Mouse (Mus musculus): ENCODE results near the gene Pcgf2. TPM values are rescaled to one million over a fixed set of nuclear protein-coding genes. Genes with fewer than 3 reads are reported as not detected.
"Not testable (repeated sequence)": the region's sequence is repeated elsewhere in the genome, so short reads cannot be mapped to it uniquely, and the experiment has no call there.

Pcgf2 gene
- total and polyA plus RNA-seq, 2 experiments from 2014 or later, result 1.1 to 7.1 TPM

DNA sequence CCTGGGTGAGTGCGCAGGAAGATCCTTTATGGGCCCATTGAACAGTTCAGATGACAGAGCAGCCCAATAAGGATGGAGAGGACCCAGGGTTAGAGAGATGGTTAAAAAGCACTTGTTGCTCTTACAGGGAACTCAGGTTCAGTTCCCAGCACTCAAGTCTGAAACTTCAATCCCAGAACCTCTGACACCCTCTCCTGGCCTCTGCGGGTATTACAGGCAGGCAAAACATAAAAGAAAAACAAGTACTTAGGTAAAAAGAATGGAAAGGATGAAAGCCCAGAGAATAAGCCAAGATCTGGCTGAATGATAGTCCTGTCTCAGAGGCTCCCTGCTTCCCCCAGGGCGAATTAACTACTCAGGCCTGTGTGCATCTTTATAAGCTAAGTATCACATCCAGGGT lies 38.9 kb upstream of the Pcgf2 start:
- Histone ChIP-seq H3K4me1 (ENCODE audit: control insufficient read depth, insufficient read depth) (peaks cover 11% of the 10 kb centered on the region), H3K9ac (replicated peaks; ENCODE audit: low read depth, low read length) (no peak overlapping the region), H3K4me2 (ENCODE audit: low read depth, low read length) (no peak overlapping the region), H3K27ac (ENCODE audit: low read depth) (no peak overlapping the region), H3K36me3 (replicated peaks; ENCODE audit: control insufficient read depth, insufficient read depth, low read length) (no peaks in the 10 kb centered on the region), H3K4me3 (ENCODE audit: low read depth, low read length) (no peak overlapping the region), H3K9me3 (replicated peaks; ENCODE audit: control insufficient read depth, low read length) (no peaks in the 10 kb centered on the region), H3K27me3 (ENCODE audit: control insufficient read depth, insufficient read depth, low read length) (no peaks in the 10 kb centered on the region)
- DNase-seq (ENCODE audit: low spot score), result no peak
- TF ChIP-seq EP300 (IDR thresholded peaks at IDR 0.05; ENCODE audit: low read depth), result no peak
- TF ChIP-seq CTCF (IDR thresholded peaks at IDR 0.05; ENCODE audit: low read depth), result no peak
- no peak for ATAC-seq (ENCODE audit: insufficient read depth, low read depth)
- 89% methylated on average over 3 of the region's 3 CpGs for WGBS

DNA sequence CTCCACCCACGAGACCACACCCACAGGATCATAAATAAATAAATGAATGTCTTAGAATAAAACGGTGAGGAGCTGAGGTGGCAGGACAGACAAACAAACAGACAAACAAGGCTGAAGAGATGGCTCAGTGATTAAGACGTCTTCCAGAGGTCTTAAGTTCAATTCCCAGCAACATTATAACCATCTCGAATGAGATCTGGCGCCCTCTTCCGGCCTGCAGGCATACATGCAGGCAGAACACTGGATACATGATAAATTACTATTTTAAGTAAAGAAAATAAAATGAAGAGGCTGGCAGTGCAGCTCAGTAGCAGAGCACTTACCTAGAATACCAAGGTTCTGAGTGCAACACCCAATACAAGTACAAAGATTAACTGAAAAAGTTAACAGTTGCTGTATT lies 38.4 kb upstream of the Pcgf2 start:
- TF ChIP-seq EP300 (IDR thresholded peaks at IDR 0.05; ENCODE audit: low read depth) (no peak), CTCF (IDR thresholded peaks at IDR 0.05; ENCODE audit: low read depth) (no peak)
- H3K4me2 ChIP-seq (ENCODE audit: low read depth, low read length), result no peak overlapping the region
- DNase-seq (ENCODE audit: low spot score), result no peak
- WGBS, result 67% methylated on average over 6 of the region's 6 CpGs
- no peaks in the 10 kb centered on the region for H3K27me3 ChIP-seq (ENCODE audit: control insufficient read depth, insufficient read depth, low read length)
- H3K9me3 ChIP-seq (replicated peaks; ENCODE audit: control insufficient read depth, low read length), result no peaks in the 10 kb centered on the region
- no peak overlapping the region for H3K9ac ChIP-seq (replicated peaks; ENCODE audit: low read depth, low read length)
- no peak for ATAC-seq (ENCODE audit: insufficient read depth, low read depth)
- peaks cover 8% of the 10 kb centered on the region for H3K4me1 ChIP-seq (ENCODE audit: control insufficient read depth, insufficient read depth)
- H3K27ac ChIP-seq (ENCODE audit: low read depth), result no peak overlapping the region
- no peak overlapping the region for H3K4me3 ChIP-seq (ENCODE audit: low read depth, low read length)
- no peaks in the 10 kb centered on the region for H3K36me3 ChIP-seq (replicated peaks; ENCODE audit: control insufficient read depth, insufficient read depth, low read length)

- Histone ChIP-seq H3K9ac (replicated peaks; ENCODE audit: low read depth, low read length) (no peak overlapping the region), H3K4me3 (ENCODE audit: low read depth, low read length) (no peak overlapping the region), H3K27ac (ENCODE audit: low read depth) (no peak overlapping the region), H3K4me2 (ENCODE audit: low read depth, low read length) (no peak overlapping the region), H3K27me3 (ENCODE audit: control insufficient read depth, insufficient read depth, low read length) (no peaks in the 10 kb centered on the region), H3K4me1 (ENCODE audit: control insufficient read depth, insufficient read depth) (no peaks in the 10 kb centered on the region), H3K9me3 (replicated peaks; ENCODE audit: control insufficient read depth, low read length) (no peaks in the 10 kb centered on the region), H3K36me3 (replicated peaks; ENCODE audit: control insufficient read depth, insufficient read depth, low read length) (no peaks in the 10 kb centered on the region)
- WGBS, result 71% methylated on average over 4 of the region's 4 CpGs
- DNase-seq (ENCODE audit: low spot score) (no peak), ATAC-seq (ENCODE audit: insufficient read depth, low read depth) (no peak)
- TF ChIP-seq CTCF (IDR thresholded peaks at IDR 0.05; ENCODE audit: low read depth) (no peak), EP300 (IDR thresholded peaks at IDR 0.05; ENCODE audit: low read depth) (no peak)
These were observed 37.3 kb upstream of the Pcgf2 start for GRCm38 (mm10) chr11:97737600-97737999.

GRCm38 (mm10) chr11:97736645-97737044 lies 36.3 kb upstream of the Pcgf2 start:
- Histone ChIP-seq H3K27me3 (ENCODE audit: control insufficient read depth, insufficient read depth, low read length) (no peaks in the 10 kb centered on the region), H3K9me3 (replicated peaks; ENCODE audit: control insufficient read depth, low read length) (no peaks in the 10 kb centered on the region), H3K27ac (ENCODE audit: low read depth) (no peak overlapping the region), H3K36me3 (replicated peaks; ENCODE audit: control insufficient read depth, insufficient read depth, low read length) (peaks cover 8% of the 10 kb centered on the region), H3K4me2 (ENCODE audit: low read depth, low read length) (no peak overlapping the region), H3K4me3 (ENCODE audit: low read depth, low read length) (no peak overlapping the region), H3K9ac (replicated peaks; ENCODE audit: low read depth, low read length) (no peak overlapping the region), H3K4me1 (ENCODE audit: control insufficient read depth, insufficient read depth) (no peaks in the 10 kb centered on the region)
- WGBS, result 83% methylated on average over 5 of the region's 5 CpGs
- no peak for TF ChIP-seq CTCF (IDR thresholded peaks at IDR 0.05; ENCODE audit: low read depth)
- TF ChIP-seq EP300 (IDR thresholded peaks at IDR 0.05; ENCODE audit: low read depth), result no peak
- ATAC-seq (ENCODE audit: insufficient read depth, low read depth), result no peak
- DNase-seq (ENCODE audit: low spot score), result no peak

GRCm38 (mm10) chr11:97734810-97735209 lies 34.5 kb upstream of the Pcgf2 start:
- H3K36me3 ChIP-seq (replicated peaks; ENCODE audit: control insufficient read depth, insufficient read depth, low read length), result peaks cover 22% of the 10 kb centered on the region
- not testable (repeated sequence) for H3K9ac ChIP-seq (replicated peaks; ENCODE audit: low read depth, low read length); ATAC-seq (ENCODE audit: insufficient read depth, low read depth); H3K4me1 ChIP-seq (ENCODE audit: control insufficient read depth, insufficient read depth); H3K4me2 ChIP-seq (ENCODE audit: low read depth, low read length); H3K27me3 ChIP-seq (ENCODE audit: control insufficient read depth, insufficient read depth, low read length); H3K4me3 ChIP-seq (ENCODE audit: low read depth, low read length); H3K27ac ChIP-seq (ENCODE audit: low read depth); H3K9me3 ChIP-seq (replicated peaks; ENCODE audit: control insufficient read depth, low read length); DNase-seq (ENCODE audit: low spot score)
- 77% methylated on average over 5 of the region's 5 CpGs for whole genome bisulfite sequencing

DNA sequence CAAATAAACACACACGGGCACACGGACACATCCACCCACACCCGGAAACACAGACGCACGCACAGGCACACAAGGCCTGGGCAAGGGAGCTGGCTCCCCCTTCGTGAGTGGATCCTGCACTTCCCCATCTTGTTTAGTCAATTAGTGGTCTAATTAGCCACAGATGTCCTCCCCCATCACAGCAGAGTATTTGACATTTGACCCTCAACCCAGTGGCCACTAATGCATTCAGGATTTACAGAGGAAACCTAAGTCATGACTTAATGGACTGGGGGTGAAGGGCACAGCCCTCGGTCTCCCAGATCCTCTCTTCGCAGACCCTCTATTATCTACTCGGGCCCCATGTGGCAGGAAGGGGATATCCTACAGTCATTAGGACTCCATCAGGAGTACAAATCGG lies 33.4 kb upstream of the Pcgf2 start:
- TF ChIP-seq EP300 (IDR thresholded peaks at IDR 0.05; ENCODE audit: low read depth) (no peak), CTCF (IDR thresholded peaks at IDR 0.05; ENCODE audit: low read depth) (no peak)
- Histone ChIP-seq H3K9me3 (replicated peaks; ENCODE audit: control insufficient read depth, low read length) (no peaks in the 10 kb centered on the region), H3K36me3 (replicated peaks; ENCODE audit: control insufficient read depth, insufficient read depth, low read length) (peaks cover 31% of the 10 kb centered on the region), H3K9ac (replicated peaks; ENCODE audit: low read depth, low read length) (no peak overlapping the region), H3K4me1 (ENCODE audit: control insufficient read depth, insufficient read depth) (no peaks in the 10 kb centered on the region), H3K27ac (ENCODE audit: low read depth) (peak overlapping the region; percentile 30; the same call in 1 of the 2 replicates), H3K4me3 (ENCODE audit: low read depth, low read length) (no peak overlapping the region), H3K4me2 (ENCODE audit: low read depth, low read length) (no peak overlapping the region), H3K27me3 (ENCODE audit: control insufficient read depth, insufficient read depth, low read length) (no peaks in the 10 kb centered on the region)
- ATAC-seq (ENCODE audit: insufficient read depth, low read depth) (no peak), DNase-seq (ENCODE audit: low spot score) (no peak)
- WGBS, result 55% methylated on average over 10 of the region's 10 CpGs
